Mouse (Mus musculus) kidney, embryonic 16.5 days (tissue): ENCODE results near the gene Pth2. TPM values are rescaled to one million over a fixed set of nuclear protein-coding genes. Genes with fewer than 3 reads are reported as not detected.

Experiments
- ATAC-seq: fragments of 200-750 bp; cut with Nextera tagmentation; 2 replicates; pipeline ENCODE4 v1.8.0; 2017; ENCODE audit warnings: moderate TSS enrichment; ENCODE audit not compliant: low FRiP score, low TSS enrichment
- H3K27ac ChIP-seq: fragments of 300-500 bp; sonication (generic); 2 replicates; pipeline ENCODE4 v1.5.1; 2014; ENCODE audit warnings: low read length
- H3K27me3 ChIP-seq: fragments of 300-500 bp; sonication (generic); 2 replicates; pipeline ENCODE4 v1.6.1; 2014; ENCODE audit warnings: low read length, control low read depth, mixed read lengths; ENCODE audit not compliant: insufficient read depth
- H3K36me3 ChIP-seq: fragments of 300-500 bp; sonication (generic); 2 replicates; pipeline ENCODE4 v1.6.1; 2014; ENCODE audit warnings: low read length, control low read depth, mixed read lengths; ENCODE audit not compliant: insufficient read depth
- H3K4me1 ChIP-seq: fragments of 300-500 bp; sonication (generic); 2 replicates; pipeline ENCODE4 v1.6.1; 2014; ENCODE audit warnings: low read length, control low read depth, mixed read lengths; ENCODE audit not compliant: insufficient read depth
- H3K4me2 ChIP-seq: fragments of 300-500 bp; sonication (generic); replicated peaks from 2 replicates; pipeline ENCODE4 v1.6.1; 2014; ENCODE audit warnings: low read depth, low read length
- H3K4me3 ChIP-seq: fragments of 300-500 bp; sonication (generic); 2 replicates; pipeline ENCODE4 v1.5.1; 2014; ENCODE audit warnings: mild to moderate bottlenecking, low read length
- H3K9ac ChIP-seq: fragments of 300-500 bp; sonication (generic); replicated peaks from 2 replicates; pipeline ENCODE4 v1.6.1; 2014; ENCODE audit warnings: low read length
- H3K9me3 ChIP-seq: fragments of 300-500 bp; sonication (generic); 2 replicates; pipeline ENCODE4 v1.6.1; 2016; ENCODE audit warnings: low read length, control low read depth
- WGBS: fragments of 180-500 bp; shearing (Covaris S2); extraction: QIAGEN DNeasy Blood & Tissue Kit; methylation state at CpG from one replicate; pipeline ENCODE4 v1.1.7; 2014; 5-methylcytosine and 5-hydroxymethylcytosine counted together
- polyA plus RNA-seq: library from polyadenylated mRNA; unstranded; fragments of >200 nt; fragmentation: Nextera tagmentation; extraction: Ambion mirVana; gene quantifications from 2 replicates; pipeline ENCODE4 v1.2.1, GENCODE M21; 2015

The Pth2 gene
- polyA plus RNA-seq, 1 experiment from 2014 or later: not detected

DNA sequence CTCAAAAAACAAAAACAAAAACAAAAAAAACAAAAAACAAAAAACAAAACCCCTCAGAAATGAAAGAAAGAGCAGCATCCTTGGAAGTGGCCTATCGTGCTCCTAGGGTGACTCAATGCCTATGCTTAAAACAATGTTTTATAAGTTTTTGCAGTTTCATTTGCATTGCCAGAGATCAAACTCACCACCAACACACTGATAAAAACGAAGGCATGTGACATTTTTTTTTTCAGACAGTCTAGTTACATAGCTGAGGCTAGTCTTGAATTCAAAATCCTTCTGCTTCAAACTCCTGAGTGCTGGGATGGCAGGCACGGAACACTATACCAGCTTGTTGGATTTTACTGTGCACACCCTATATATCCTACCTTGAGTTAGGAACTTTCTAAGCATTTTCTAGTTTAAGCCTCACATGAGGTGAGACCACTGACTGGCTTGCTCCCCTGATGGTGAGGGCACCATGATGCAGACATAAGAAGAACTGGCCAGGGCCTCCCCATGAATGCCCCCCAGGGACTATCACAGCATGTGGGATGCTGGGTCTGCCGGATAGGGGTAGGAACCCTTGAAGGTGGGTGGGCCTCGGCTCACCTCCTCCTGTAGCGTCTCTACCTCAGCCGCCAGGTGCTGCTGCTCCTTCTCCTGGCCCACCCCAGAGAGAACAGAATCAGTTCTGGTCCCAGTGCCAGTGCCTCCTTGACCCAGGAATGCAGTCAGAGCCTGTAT is 12.0 kb downstream of the Pth2 start:
- Histone ChIP-seq H3K4me3 (no peak overlapping the region), H3K27ac (peak overlapping the region; percentile 43; the same call in 1 of the 2 replicates), H3K27me3 (peaks cover 16% of the 10 kb centered on the region), H3K9me3 (no peaks in the 10 kb centered on the region), H3K4me1 (peaks cover 8% of the 10 kb centered on the region; the same call in 1 of the 2 replicates), H3K9ac (no peak overlapping the region), H3K4me2 (no peak overlapping the region), H3K36me3 (no peaks in the 10 kb centered on the region)
- WGBS: 78% methylated on average over 7 of the region's 7 CpGs
- ATAC-seq: no peak

DNA sequence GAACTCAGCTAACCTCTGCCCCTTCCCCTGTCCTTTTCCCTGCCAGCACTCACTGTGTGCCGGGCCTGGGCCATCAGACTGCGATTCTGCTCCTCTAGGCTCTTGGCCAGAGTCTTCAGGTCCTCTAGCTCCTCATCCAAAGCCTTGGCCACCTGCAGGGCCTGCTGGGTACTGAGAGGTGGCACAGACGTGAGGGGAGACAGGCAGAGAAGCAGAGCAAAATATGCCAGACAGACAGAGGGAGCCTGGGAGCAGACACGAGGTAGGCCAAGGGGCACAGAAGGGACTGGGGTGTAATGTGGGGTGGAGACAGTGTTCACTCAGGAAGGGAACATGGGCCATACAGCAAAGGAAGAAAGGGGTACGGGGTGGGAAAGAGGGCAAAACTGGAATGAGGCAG is 12.6 kb downstream of the Pth2 start:
- H3K4me3 ChIP-seq: no peak overlapping the region
- no peak overlapping the region for H3K27ac ChIP-seq
- no peaks in the 10 kb centered on the region for H3K36me3 ChIP-seq
- 49% methylated on average over 5 of the region's 5 CpGs for WGBS
- peaks cover 16% of the 10 kb centered on the region for H3K27me3 ChIP-seq
- no peak overlapping the region for H3K9ac ChIP-seq
- H3K4me1 ChIP-seq: peaks cover 8% of the 10 kb centered on the region; the same call in 1 of the 2 replicates
- no peak for ATAC-seq
- H3K9me3 ChIP-seq: no peaks in the 10 kb centered on the region
- H3K4me2 ChIP-seq: no peak overlapping the region

DNA sequence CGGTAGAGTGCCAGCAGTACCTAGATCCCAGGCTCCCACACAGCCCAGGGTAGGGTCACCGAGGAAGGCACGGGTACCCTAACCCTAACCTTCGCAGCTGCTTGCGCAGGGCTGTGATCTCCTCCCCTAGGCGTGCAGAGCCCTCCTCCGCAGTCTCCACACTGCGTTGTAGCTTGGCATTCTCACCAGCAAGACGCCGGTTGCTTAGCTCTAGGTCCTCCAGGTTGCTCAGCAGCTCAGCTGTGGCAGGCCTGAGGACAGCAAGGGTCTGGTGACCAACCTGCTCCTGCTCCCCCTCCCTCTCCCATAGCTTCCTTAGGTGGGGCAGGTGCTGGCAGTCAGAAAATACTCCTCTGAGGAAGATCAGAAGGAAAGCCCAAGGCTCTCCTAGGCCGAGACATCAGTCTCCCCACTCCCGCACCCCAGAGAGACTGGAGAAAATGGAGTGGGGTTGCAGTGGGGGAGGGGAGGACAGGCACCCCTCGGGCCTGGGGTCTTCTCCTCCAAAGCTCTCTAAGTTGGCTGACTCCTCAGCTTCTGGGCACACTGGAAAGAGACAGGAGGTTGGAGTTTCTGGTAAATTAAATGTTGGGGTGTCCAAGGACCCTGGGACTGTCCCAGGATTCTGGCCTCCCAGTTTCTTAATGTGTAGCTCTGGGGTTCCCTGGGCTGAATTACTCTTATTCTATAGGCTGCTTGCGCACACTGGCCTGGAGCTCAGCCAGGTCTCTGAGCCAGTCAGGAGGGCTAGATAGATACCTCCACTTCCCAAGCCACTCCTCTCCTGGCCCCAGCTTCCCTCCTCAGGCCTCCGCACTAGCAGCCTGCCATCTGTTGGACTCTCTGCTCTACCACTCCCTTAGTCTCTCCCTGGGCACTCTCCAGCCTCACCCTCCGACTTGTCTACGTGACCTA is 13.3 kb downstream of the Pth2 start:
- H3K4me2 ChIP-seq: no peak overlapping the region
- WGBS: 73% methylated on average over 17 of the region's 17 CpGs
- H3K4me1 ChIP-seq: peaks cover 8% of the 10 kb centered on the region; the same call in 1 of the 2 replicates
- H3K9me3 ChIP-seq: no peaks in the 10 kb centered on the region
- no peak for ATAC-seq
- H3K4me3 ChIP-seq: no peak overlapping the region
- peaks cover 12% of the 10 kb centered on the region for H3K27me3 ChIP-seq
- H3K36me3 ChIP-seq: no peaks in the 10 kb centered on the region
- no peak overlapping the region for H3K9ac ChIP-seq
- H3K27ac ChIP-seq: no peak overlapping the region

- no peak overlapping the region for H3K9ac ChIP-seq
- H3K4me1 ChIP-seq: peaks cover 8% of the 10 kb centered on the region; the same call in 1 of the 2 replicates
- ATAC-seq: no peak
- H3K4me3 ChIP-seq: no peak overlapping the region
- H3K27ac ChIP-seq: no peak overlapping the region
- H3K9me3 ChIP-seq: no peaks in the 10 kb centered on the region
- WGBS: 54% methylated on average over 13 of the region's 13 CpGs
- peaks cover 2% of the 10 kb centered on the region for H3K27me3 ChIP-seq
- no peak overlapping the region for H3K4me2 ChIP-seq
- H3K36me3 ChIP-seq: no peaks in the 10 kb centered on the region
These were observed 14.8 kb downstream of the Pth2 start for GRCm38 (mm10) chr7:45195341-45196175.

DNA sequence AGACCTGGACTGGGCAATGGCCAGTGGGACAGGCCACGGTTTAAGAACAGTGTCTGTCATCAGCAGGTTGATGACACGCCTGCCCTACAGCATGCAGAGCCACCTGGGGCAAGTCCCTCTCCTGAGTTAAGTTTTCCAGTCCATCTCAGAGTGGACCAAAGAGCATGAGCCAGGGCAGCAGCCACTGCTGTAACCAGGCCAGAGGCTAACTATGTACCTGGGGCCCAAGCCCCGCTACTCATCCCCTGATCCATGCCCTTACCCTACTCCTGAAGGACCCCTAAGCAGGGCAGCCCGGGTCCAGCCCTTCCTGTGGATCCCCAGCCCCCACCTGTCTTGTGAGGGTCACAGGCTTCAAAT is 15.4 kb downstream of the Pth2 start:
- no peak for ATAC-seq

DNA sequence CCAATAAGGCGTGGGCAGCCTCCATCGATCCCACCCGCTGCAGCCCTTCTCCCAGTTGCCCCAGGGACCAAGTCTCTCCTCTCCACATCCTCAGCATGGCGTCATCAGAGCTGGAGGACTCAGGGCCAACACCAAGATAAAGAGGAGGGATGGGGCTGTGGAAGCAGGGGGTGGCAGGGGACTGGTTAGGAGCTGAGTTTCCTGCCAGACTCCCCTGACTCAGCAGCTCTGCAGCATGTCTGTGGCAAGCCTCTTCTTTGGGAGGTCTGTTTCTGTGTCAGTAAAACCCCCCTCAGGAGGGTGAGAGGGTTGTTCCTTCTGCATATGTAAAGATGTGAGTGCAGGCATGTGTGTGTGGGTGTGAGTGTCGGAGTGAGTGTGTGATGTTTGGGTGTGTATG is 16.2 kb downstream of the Pth2 start:
- Histone ChIP-seq H3K27ac (no peak overlapping the region), H3K9me3 (no peaks in the 10 kb centered on the region), H3K4me3 (no peak overlapping the region), H3K27me3 (no peaks in the 10 kb centered on the region; the same call in none of the 2 replicates), H3K4me2 (no peak overlapping the region), H3K9ac (no peak overlapping the region), H3K36me3 (no peaks in the 10 kb centered on the region), H3K4me1 (peaks cover 3% of the 10 kb centered on the region; the same call in 1 of the 2 replicates)
- WGBS: 78% methylated on average over 5 of the region's 5 CpGs
- ATAC-seq: no peak

More for the DNA sequence above, 15.4 kb downstream of the Pth2 start:
- no peaks in the 10 kb centered on the region; the same call in none of the 2 replicates for H3K27me3 ChIP-seq
- H3K9me3 ChIP-seq: no peaks in the 10 kb centered on the region
- no peak overlapping the region for H3K27ac ChIP-seq
- WGBS: 92% methylated on average over 4 of the region's 4 CpGs
- no peak overlapping the region for H3K9ac ChIP-seq
- no peak overlapping the region for H3K4me2 ChIP-seq
- H3K36me3 ChIP-seq: no peaks in the 10 kb centered on the region
- peaks cover 8% of the 10 kb centered on the region; the same call in 1 of the 2 replicates for H3K4me1 ChIP-seq
- H3K4me3 ChIP-seq: no peak overlapping the region

DNA sequence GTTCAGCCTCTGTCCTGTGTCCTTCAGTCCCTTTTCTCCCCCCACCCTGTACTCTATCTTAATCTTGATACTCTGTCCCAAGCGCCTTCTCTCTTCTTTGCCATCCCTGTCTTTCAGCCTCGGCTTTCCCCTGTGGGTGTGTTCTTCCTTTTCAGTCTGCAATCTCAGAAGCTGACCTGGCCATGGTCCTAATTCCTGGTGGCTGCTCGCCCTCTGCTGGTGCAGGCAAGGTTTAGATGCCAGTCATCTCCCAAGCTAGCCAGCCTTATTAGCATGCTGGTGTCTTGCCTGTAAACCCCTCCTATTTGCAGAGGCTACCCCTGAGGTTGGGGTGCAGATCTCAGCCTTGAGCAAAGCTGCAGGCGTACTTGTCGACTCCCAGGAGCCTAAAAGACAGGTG is 17.6 kb downstream of the Pth2 start:
- 12% methylated on average over 5 of the region's 5 CpGs for WGBS
- no peak; the same call in 1 of the 2 replicates for ATAC-seq
- Histone ChIP-seq H3K4me1 (no peaks in the 10 kb centered on the region), H3K27me3 (peaks cover 4% of the 10 kb centered on the region), H3K36me3 (no peaks in the 10 kb centered on the region), H3K4me3 (no peak overlapping the region), H3K4me2 (no peak overlapping the region), H3K9ac (no peak overlapping the region), H3K27ac (no peak overlapping the region), H3K9me3 (no peaks in the 10 kb centered on the region)

GRCm38 (mm10) chr7:45198961-45199360 is 18.2 kb downstream of the Pth2 start:
- no peak overlapping the region for H3K4me2 ChIP-seq
- H3K36me3 ChIP-seq: no peaks in the 10 kb centered on the region
- H3K4me3 ChIP-seq: no peak overlapping the region
- no peaks in the 10 kb centered on the region for H3K4me1 ChIP-seq
- no peaks in the 10 kb centered on the region for H3K9me3 ChIP-seq
- H3K9ac ChIP-seq: no peak overlapping the region
- no peak for ATAC-seq
- WGBS: 80% methylated on average over 11 of the region's 11 CpGs
- no peak overlapping the region for H3K27ac ChIP-seq
- peaks cover 5% of the 10 kb centered on the region for H3K27me3 ChIP-seq

- H3K4me2 ChIP-seq: no peak overlapping the region
- peaks cover 5% of the 10 kb centered on the region; the same call in 1 of the 2 replicates for H3K27me3 ChIP-seq
- no peaks in the 10 kb centered on the region for H3K4me1 ChIP-seq
- no peak overlapping the region for H3K27ac ChIP-seq
- no peak for ATAC-seq
- H3K4me3 ChIP-seq: no peak overlapping the region
- H3K36me3 ChIP-seq: no peaks in the 10 kb centered on the region
- WGBS: 54% methylated on average over 10 of the region's 10 CpGs
- no peaks in the 10 kb centered on the region for H3K9me3 ChIP-seq
- H3K9ac ChIP-seq: no peak overlapping the region
These were observed 21.9 kb downstream of the Pth2 start for GRCm38 (mm10) chr7:45202654-45203053.
